Mouse (Mus musculus) C2C12 (cell line): Measurements from ENCODE around the gene Gm16440. TPM values are rescaled to one million over a fixed set of nuclear protein-coding genes. Genes with fewer than 3 reads are reported as not detected.
"Not testable (repeated sequence)": the region's sequence is repeated elsewhere in the genome, so short reads cannot be mapped to it uniquely, and the experiment has no call there.

Source experiments
- H3K27me3 ChIP-seq: one replicate; pipeline ENCODE4 v1.6.1; 2011; ENCODE audit not compliant: control insufficient read depth, insufficient read depth, insufficient read length
- H3K36me3 ChIP-seq: one replicate; pipeline ENCODE4 v1.6.1; 2011; ENCODE audit not compliant: control insufficient read depth, insufficient read depth
- H3K4me3 ChIP-seq: one replicate; pipeline ENCODE4 v1.5.1; 2011; ENCODE audit warnings: mild to moderate bottlenecking, control low read depth; ENCODE audit not compliant: poor library complexity, insufficient read depth, severe bottlenecking
- H3K79me2 ChIP-seq: one replicate; pipeline ENCODE4 v1.6.1; 2011; ENCODE audit not compliant: control insufficient read depth, insufficient read depth
- H3K79me3 ChIP-seq: one replicate; pipeline ENCODE4 v1.6.1; 2011; ENCODE audit warnings: low read depth, control low read depth
- H3ac ChIP-seq: one replicate; pipeline ENCODE3; 2011; ENCODE audit warnings: low read depth; ENCODE audit not compliant: control insufficient read depth, insufficient read length
- long read RNA-seq, 2 experiments: library from polyadenylated mRNA; unstranded; transcript quantifications; one replicate each; pipeline ENCODE4 v2.0.0; 2019 to 2020
- polyA plus RNA-seq: library from polyadenylated mRNA; unstranded; fragments of >200 nt; fragmentation: generic; extraction: Trizol; gene quantifications from one replicate; pipeline ENCODE4 v1.2.1, GENCODE M21; 2012; ENCODE audit warnings: missing spikeins

Gm16440 gene
- not detected for polyA plus RNA-seq
- long read RNA-seq, experiment 1: 0 reads
- long read RNA-seq, experiment 2: 0 reads

DNA sequence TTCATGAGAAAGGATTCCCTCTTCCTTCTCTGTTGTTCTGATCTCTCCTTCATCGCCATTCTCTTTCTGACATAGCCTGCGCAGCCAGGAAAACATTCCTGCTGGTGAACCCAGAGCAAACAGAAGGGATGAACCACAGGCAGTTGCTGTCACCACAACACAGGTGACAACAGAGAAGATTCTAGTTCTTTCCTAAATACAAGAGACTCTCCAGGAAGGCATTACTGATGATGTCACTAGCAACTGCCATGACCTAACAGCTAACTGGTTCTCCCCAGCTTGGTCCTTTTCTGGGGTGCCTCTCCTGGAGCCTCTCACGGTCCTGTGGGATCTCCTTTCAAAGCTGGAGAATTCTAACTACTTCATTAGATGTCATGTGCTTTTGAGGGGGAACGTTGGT, at the start of gene Gm16440:
Gm16440 (minus strand) TSS at position 101 of the 400 bp plus-strand sequence.
- not testable (repeated sequence) for H3ac ChIP-seq, H3K36me3 ChIP-seq, H3K27me3 ChIP-seq, H3K4me3 ChIP-seq, H3K79me2 ChIP-seq, H3K79me3 ChIP-seq

DNA sequence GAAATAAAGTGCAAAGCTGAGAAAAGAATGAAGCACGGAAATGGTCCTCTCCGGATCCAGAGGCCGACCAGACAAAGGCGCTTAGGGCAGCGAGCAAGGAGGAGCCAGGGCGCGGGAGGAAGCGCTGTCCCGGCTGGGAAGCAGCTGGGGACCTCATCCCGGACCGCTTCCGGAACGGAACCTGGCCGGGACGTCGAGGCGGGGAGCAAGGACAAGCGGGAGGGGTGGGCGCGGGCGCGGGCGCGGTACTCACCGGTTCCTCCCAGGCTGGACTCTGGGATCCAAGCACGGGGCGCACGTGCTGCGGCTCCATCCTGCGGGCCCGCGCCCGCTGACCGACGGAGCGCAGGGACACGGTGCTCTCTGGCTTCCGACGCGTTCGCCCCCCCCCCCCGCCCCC, 36.6 kb upstream of the Gm16440 start:
- not testable (repeated sequence) for H3K36me3 ChIP-seq, H3K4me3 ChIP-seq, H3ac ChIP-seq, H3K27me3 ChIP-seq, H3K79me3 ChIP-seq, H3K79me2 ChIP-seq

DNA sequence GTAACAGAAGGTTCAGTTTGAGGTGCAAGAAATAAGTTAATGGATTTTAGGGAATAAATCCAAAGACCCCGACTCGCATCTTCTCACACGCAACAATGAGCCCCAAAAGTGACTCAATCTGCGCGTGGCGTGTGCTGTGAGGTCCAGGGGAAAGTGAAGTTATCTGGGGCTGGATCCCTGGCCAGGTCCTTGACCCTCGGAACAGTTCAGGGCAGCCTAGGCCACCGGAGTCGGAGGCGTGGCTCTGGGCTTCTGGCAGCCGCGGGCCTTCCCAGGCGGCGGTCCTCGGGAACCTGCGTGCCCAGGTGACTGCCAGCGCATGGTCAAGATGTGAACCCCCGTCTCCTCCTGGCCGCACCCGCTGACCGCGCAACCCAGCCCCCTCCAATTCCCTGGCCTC, 36.2 kb upstream of the Gm16440 start:
- not testable (repeated sequence) for H3K79me2 ChIP-seq

DNA sequence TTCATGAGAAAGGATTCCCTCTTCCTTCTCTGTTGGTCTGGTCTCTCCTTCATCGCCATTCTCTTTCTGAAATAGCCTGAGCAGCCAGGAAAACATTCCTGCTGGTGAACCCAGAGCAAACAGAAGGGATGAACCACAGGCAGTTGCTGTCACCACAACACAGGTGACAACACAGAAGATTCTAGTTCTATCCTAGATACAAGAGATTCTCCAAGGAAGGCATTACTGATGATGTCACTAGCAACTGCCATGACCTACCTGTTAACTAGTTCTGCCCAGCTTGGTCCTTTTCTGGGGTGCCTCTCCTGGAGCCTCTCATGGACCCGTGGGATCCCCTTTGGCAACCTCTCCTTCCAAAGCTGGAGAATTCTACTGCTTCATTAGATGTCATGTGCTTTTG, 22.3 kb upstream of the Gm16440 start, which contains the start of gene Gm3591:
Gm3591 (minus strand) TSS at position 101 of the 400 bp plus-strand sequence.
- not testable (repeated sequence) for H3K79me2 ChIP-seq, H3K27me3 ChIP-seq, H3ac ChIP-seq, H3K4me3 ChIP-seq, H3K79me3 ChIP-seq, H3K36me3 ChIP-seq

More for the DNA sequence above, 36.2 kb upstream of the Gm16440 start:
- H3K36me3 ChIP-seq, H3K79me3 ChIP-seq, H3ac ChIP-seq, H3K27me3 ChIP-seq, H3K4me3 ChIP-seq: not testable (repeated sequence)

DNA sequence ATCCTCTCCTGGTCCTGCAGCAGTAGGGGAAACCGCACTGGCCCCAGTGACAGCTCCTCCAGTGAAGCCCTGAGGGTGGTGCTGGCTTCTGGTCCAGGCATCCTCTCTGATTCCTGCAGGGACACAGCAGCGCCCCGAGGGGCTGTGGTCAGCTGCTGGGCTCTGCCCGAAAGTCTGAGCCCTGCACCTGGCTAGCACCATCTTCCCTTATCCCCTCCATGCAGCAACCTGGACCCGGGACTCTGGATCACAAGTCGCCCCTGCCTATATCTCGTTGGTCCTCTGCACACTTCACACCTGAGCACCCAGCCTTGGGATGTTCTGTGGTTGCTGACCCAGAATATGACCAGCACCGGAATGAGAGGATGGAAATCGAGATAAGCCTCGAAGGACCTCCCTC, 46.5 kb downstream of the Gm16440 start, which contains the start of gene Gm3618:
Gm3618 (minus strand) TSS at position 101 of the 400 bp plus-strand sequence.
- H3K36me3 ChIP-seq, H3ac ChIP-seq, H3K27me3 ChIP-seq, H3K4me3 ChIP-seq, H3K79me3 ChIP-seq, H3K79me2 ChIP-seq: not testable (repeated sequence)

Other genes starting within 250 kb of the Gm16440 start
- gene Gm21560, start 171.0 kb downstream of the Gm16440 start, polyA plus RNA-seq: not detected
- not detected for gene Gm3411, start 103.1 kb downstream of the Gm16440 start, polyA plus RNA-seq
- not detected for gene Gm21103, start 85.5 kb downstream of the Gm16440 start, polyA plus RNA-seq
- not detected for gene Gm3618, start 46.6 kb downstream of the Gm16440 start, polyA plus RNA-seq
- not detected for gene Gm3591, start 22.2 kb upstream of the Gm16440 start, polyA plus RNA-seq
- not detected for gene Gm3594, start 54.3 kb upstream of the Gm16440 start, polyA plus RNA-seq
- gene Gm8356, start 147.0 kb upstream of the Gm16440 start, polyA plus RNA-seq: not detected
- not detected for gene Gm3629, start 200.3 kb upstream of the Gm16440 start, polyA plus RNA-seq
- not detected for gene Gm3460, start 232.1 kb upstream of the Gm16440 start, polyA plus RNA-seq